Mouse (Mus musculus) liver, embryonic 13.5 days (tissue): ENCODE data around the gene Smim10l2a. TPM values are rescaled to one million over a fixed set of nuclear protein-coding genes. Genes with fewer than 3 reads are reported as not detected.

Experiments
- ATAC-seq: fragments of 200-750 bp; cut with Nextera tagmentation; 2 replicates; pipeline ENCODE4 v1.8.0; 2017; ENCODE audit warnings: low read depth, mild to moderate bottlenecking, moderate number of reproducible peaks, moderate library complexity
- DNase-seq: peaks from one replicate; pipeline ENCODE4 v3.0.0; 2022
- H3K27ac ChIP-seq: fragments of 300-500 bp; sonication (generic); 2 replicates; pipeline ENCODE4 v1.5.1; 2015; ENCODE audit warnings: moderate library complexity, mild to moderate bottlenecking, inconsistent platforms
- H3K27me3 ChIP-seq: fragments of 300-500 bp; sonication (generic); 2 replicates; pipeline ENCODE4 v1.6.1; 2015; ENCODE audit warnings: mild to moderate bottlenecking, inconsistent platforms
- H3K36me3 ChIP-seq: fragments of 300-500 bp; sonication (generic); 2 replicates; pipeline ENCODE4 v1.6.1; 2015; ENCODE audit warnings: mild to moderate bottlenecking, inconsistent platforms
- H3K4me1 ChIP-seq: fragments of 300-500 bp; sonication (generic); replicated peaks from 2 replicates; pipeline ENCODE4 v1.6.1; 2015; ENCODE audit warnings: inconsistent platforms
- H3K4me2 ChIP-seq: fragments of 300-500 bp; sonication (generic); 2 replicates; pipeline ENCODE4 v1.6.1; 2015; ENCODE audit warnings: inconsistent platforms, mild to moderate bottlenecking, moderate library complexity
- H3K4me3 ChIP-seq: fragments of 300-500 bp; sonication (generic); replicated peaks from 2 replicates; pipeline ENCODE4 v1.5.1; 2015; ENCODE audit warnings: mild to moderate bottlenecking, inconsistent platforms
- H3K9ac ChIP-seq: fragments of 300-500 bp; sonication (generic); 2 replicates; pipeline ENCODE4 v1.6.1; 2015; ENCODE audit warnings: mild to moderate bottlenecking, inconsistent platforms
- H3K9me3 ChIP-seq: fragments of 300-500 bp; sonication (generic); replicated peaks from 2 replicates; pipeline ENCODE4 v1.6.1; 2016; ENCODE audit warnings: inconsistent platforms
- WGBS: fragments of 180-500 bp; shearing (Covaris S2); methylation state at CpG from one replicate; pipeline ENCODE4 v1.1.7; 2015; ENCODE audit not compliant: insufficient replicate concordance; 5-methylcytosine and 5-hydroxymethylcytosine counted together
- polyA plus RNA-seq: library from polyadenylated mRNA; unstranded; fragments of >200 nt; fragmentation: Nextera tagmentation; extraction: Ambion mirVana; gene quantifications from 2 replicates; pipeline ENCODE4 v1.2.1, GENCODE M21; 2015

Gene Smim10l2a
- polyA plus RNA-seq, 1 experiment from 2014 or later, result 0.43 TPM

DNA sequence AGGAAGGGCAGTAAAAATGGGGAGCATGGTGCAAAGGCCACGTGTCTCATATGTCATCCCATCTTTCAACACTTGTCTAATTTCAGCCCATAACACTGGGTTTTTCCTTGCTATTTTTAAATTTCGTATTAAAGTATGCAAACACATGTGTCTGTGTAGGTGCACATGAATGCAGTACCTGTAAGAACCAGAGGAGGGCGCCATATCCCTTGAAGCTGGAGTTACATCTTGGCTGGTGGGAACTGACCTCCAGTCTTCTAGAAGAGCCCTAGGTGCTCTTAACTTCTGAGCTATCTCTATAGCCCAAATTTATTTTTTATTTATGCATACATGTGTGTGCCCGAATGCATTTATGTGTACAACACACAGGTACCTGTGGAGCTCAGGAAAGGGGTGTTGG is 43.2 kb downstream of the Smim10l2a start:
- no peaks in the 10 kb centered on the region for H3K4me1 ChIP-seq
- 42% methylated on average over 4 of the region's 4 CpGs for WGBS
- ATAC-seq, result no peak
- no peak overlapping the region for H3K4me2 ChIP-seq
- no peak for DNase-seq
- H3K9me3 ChIP-seq, result no peaks in the 10 kb centered on the region
- no peak overlapping the region for H3K27ac ChIP-seq
- H3K36me3 ChIP-seq, result no peaks in the 10 kb centered on the region
- no peak overlapping the region for H3K4me3 ChIP-seq
- no peaks in the 10 kb centered on the region for H3K27me3 ChIP-seq
- no peak overlapping the region for H3K9ac ChIP-seq

Other genes starting within 250 kb of the Smim10l2a start
- 1.1 and 1.5 TPM in 2 replicates for gene 3830403N18Rik, start 238.0 kb upstream of the Smim10l2a start, polyA plus RNA-seq
- not detected in 2 replicates for gene Gm773, start 161.7 kb upstream of the Smim10l2a start, polyA plus RNA-seq
- 0.63 and 1.3 TPM in 2 replicates for gene Zfp449, start 28.2 kb upstream of the Smim10l2a start, polyA plus RNA-seq
- 1.8 and 5.6 TPM in 2 replicates for gene Gm2174, start 73.4 kb downstream of the Smim10l2a start, polyA plus RNA-seq
- gene Ints6l, start 80.3 kb downstream of the Smim10l2a start, polyA plus RNA-seq, result 35.1 and 40.1 TPM in 2 replicates
- gene Gm10477, start 150.2 kb downstream of the Smim10l2a start, polyA plus RNA-seq, result not detected in 2 replicates
- gene Gm648, start 175.0 kb downstream of the Smim10l2a start, polyA plus RNA-seq, result not detected in 2 replicates
- gene Mmgt1, start 223.5 kb downstream of the Smim10l2a start, polyA plus RNA-seq, result 9.5 and 12.8 TPM in 2 replicates
- gene Slc9a6, start 235.2 kb downstream of the Smim10l2a start, polyA plus RNA-seq, result 3.6 and 4.7 TPM in 2 replicates